Mouse (Mus musculus) heart, postnatal 14 days (tissue): ENCODE measurements around the gene Tpst1. TPM values are rescaled to one million over a fixed set of nuclear protein-coding genes. Genes with fewer than 3 reads are reported as not detected.

Source experiments
- DNase-seq, 2 experiments: peaks; one replicate each; pipeline ENCODE4 v3.0.0; 2021 to 2022
- intact Hi-C: fragments of 180-260 bp; cut with DNase I; formaldehyde crosslinking; loops from one replicate; pipeline ENCODE4 v1.15.1; 2025
- total RNA-seq, 2 experiments: library from RNA; stranded (reverse); gene quantifications; 2 replicates each; pipeline ENCODE4 v1.2.3; 2021

The Tpst1 gene
- total RNA-seq, 2 experiments from 2014 or later = 15.7 to 16.9 TPM

GRCm38 (mm10) chr5:130082431-130082830 is 9.3 kb downstream of the Tpst1 start:
- no peak for DNase-seq
- intact Hi-C loops = loop anchor here (5.0 kb wide), 2 partner anchors 35 to 55 kb away; no protein-coding TSS in a partner anchor

GRCm38 (mm10) chr5:130084271-130084670 is 11.1 kb downstream of the Tpst1 start:
- intact Hi-C loops = loop anchor here (5.0 kb wide), 2 partner anchors 33 to 53 kb away; no protein-coding TSS in a partner anchor
- no peak for DNase-seq

- intact Hi-C loops = no loop called here
- no peak for DNase-seq
Observed at GRCm38 (mm10) chr5:130088008-130088407, 14.9 kb downstream of the Tpst1 start.

- DNase-seq = no peak
Observed at GRCm38 (mm10) chr5:130088612-130089011, 15.5 kb downstream of the Tpst1 start.

GRCm38 (mm10) chr5:130089177-130089576 is 16.1 kb downstream of the Tpst1 start:
- no peak for DNase-seq
- intact Hi-C loops = no loop called here

More at GRCm38 (mm10) chr5:130088612-130089011, 15.5 kb downstream of the Tpst1 start:
- intact Hi-C loops = no loop called here

- intact Hi-C loops = no loop called here
- DNase-seq = peak; percentile 11 to 25
Observed at GRCm38 (mm10) chr5:130089626-130090393, 16.7 kb downstream of the Tpst1 start.

GRCm38 (mm10) chr5:130096754-130097153 is 23.6 kb downstream of the Tpst1 start:
- intact Hi-C loops = no loop called here
- DNase-seq = no peak

- DNase-seq = no peak
- intact Hi-C loops = no loop called here
Observed at GRCm38 (mm10) chr5:130097837-130098236, 24.7 kb downstream of the Tpst1 start.

- no peak for DNase-seq
- intact Hi-C loops = no loop called here
Observed at GRCm38 (mm10) chr5:130101724-130102123, 28.6 kb downstream of the Tpst1 start.

- intact Hi-C loops = no loop called here
- no peak for DNase-seq
Observed at GRCm38 (mm10) chr5:130109348-130109747, 36.2 kb downstream of the Tpst1 start.

- intact Hi-C loops = no loop called here
- DNase-seq = no peak
Observed at GRCm38 (mm10) chr5:130110632-130111464, 37.7 kb downstream of the Tpst1 start.

- intact Hi-C loops = no loop called here
- DNase-seq = no peak
Observed at GRCm38 (mm10) chr5:130112653-130113052, 39.5 kb downstream of the Tpst1 start.

- intact Hi-C loops = loop anchor here (5.0 kb wide), 1 partner anchor 34 kb away; no protein-coding TSS in a partner anchor
- DNase-seq = no peak
Observed at GRCm38 (mm10) chr5:130116116-130116515, 43.0 kb downstream of the Tpst1 start.

GRCm38 (mm10) chr5:130116857-130117256 is 43.7 kb downstream of the Tpst1 start:
- intact Hi-C loops = loop anchor here (5.0 kb wide), 1 partner anchor 35 kb away; no protein-coding TSS in a partner anchor
- no peak for DNase-seq

- DNase-seq = no peak
- intact Hi-C loops = loop anchor here (5.0 kb wide), 1 partner anchor 36 kb away; no protein-coding TSS in a partner anchor
Observed at GRCm38 (mm10) chr5:130117932-130118331, 44.8 kb downstream of the Tpst1 start.

GRCm38 (mm10) chr5:130119236-130119635 is 46.1 kb downstream of the Tpst1 start:
- intact Hi-C loops = loop anchor here (5.0 kb wide), 1 partner anchor 37 kb away; no protein-coding TSS in a partner anchor
- DNase-seq = no peak

GRCm38 (mm10) chr5:130120070-130120736 is 47.1 kb downstream of the Tpst1 start:
- intact Hi-C loops = no loop called here
- no peak for DNase-seq

GRCm38 (mm10) chr5:130120904-130121303 is 47.8 kb downstream of the Tpst1 start:
- peak; percentile 64 to 68 for DNase-seq
- intact Hi-C loops = no loop called here

GRCm38 (mm10) chr5:130122355-130122754 is 49.2 kb downstream of the Tpst1 start:
- DNase-seq = no peak
- intact Hi-C loops = no loop called here

- intact Hi-C loops = loop anchor here (2.0 kb wide), 1 partner anchor 15 kb away; no protein-coding TSS in a partner anchor
- peak; percentile 17 to 28 for DNase-seq
Observed at GRCm38 (mm10) chr5:130124271-130124670, 51.1 kb downstream of the Tpst1 start.
